Mouse (Mus musculus): Measurements from ENCODE around the gene Vmn1r51.
"Not testable (repeated sequence)": the region's sequence is repeated elsewhere in the genome, so short reads cannot be mapped to it uniquely, and the experiment has no call there.

The Vmn1r51 gene

GRCm38 (mm10) chr6:90122296-90122695 lies at the start of gene Vmn1r51:
TSS of gene Vmn1r51 (plus strand) at chr6:90122596.
- DNase-seq (ENCODE audit: low spot score in 2 of 2) = not testable (repeated sequence)

DNA sequence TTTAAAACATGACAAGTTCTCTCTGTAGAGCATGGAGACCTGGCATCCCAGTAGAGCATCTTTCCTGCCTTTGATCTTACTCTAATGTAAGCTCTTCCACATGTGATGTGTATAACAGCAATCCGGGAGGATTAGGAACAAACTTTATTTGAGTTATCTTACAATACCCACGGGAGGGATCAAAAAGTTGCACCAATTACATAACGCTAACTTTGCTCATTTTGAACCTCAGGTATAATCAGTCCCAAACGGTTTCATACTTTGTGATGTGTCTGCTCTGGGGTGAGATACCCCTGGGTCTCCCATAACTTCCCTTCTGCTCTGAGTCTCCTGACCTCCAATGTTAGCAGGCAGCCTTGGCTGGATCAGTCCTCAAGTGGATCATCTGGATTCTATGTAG lies 44.0 kb upstream of the Vmn1r51 start, which contains the start of gene Vmn1r49:
Gene Vmn1r49, minus strand, starts transcription at position 101 of the 400 bp plus-strand sequence.
- no peak for DNase-seq (ENCODE audit: low spot score in 2 of 2)

DNA sequence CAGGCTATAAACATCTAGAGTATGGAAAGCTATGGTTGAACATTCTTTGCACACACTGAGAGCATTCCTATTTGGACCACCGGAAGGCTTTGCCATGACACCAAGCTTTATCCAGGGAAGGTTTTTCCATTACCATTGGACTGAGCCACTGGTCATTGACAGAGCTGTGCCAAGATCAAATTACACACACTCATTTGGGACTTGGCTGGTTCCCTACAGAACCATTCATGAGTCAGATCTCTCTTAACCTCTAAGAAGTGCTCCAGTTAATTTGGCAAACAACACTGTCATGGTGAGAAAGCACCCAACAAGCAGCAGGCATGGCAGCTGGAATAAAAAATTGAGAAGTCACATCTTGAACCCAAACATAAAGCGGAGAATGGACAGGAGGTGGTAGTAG lies 21.8 kb upstream of the Vmn1r51 start:
- no peak for DNase-seq (ENCODE audit: low spot score in 2 of 2)

- DNase-seq (ENCODE audit: low spot score in 2 of 2) = no peak
Measured at GRCm38 (mm10) chr6:90101130-90101529, 21.3 kb upstream of the Vmn1r51 start, which contains the start of gene Vmn1r50. TSS of gene Vmn1r50 (plus strand) at chr6:90101430.

DNA sequence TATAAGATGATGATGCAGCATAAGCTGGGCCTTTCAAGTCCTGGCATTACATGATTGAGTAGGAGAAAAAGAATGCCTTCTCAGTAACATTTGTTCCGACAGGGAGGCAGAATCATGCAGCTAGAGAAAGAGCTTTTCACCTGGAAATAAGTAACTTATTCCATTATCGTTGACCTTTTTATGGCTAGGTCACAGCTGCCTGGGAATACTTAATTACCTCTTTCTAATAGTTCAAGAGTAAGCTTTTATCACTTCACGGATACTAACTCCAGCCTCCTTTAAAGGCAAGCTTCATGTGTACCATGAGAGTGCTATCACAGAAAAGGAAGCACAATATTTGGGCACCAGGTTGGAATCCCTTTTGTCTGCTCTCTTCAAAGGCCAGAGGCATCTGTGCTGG lies 37.7 kb downstream of the Vmn1r51 start:
- DNase-seq (ENCODE audit: low spot score in 2 of 2) = no peak

- no peak for DNase-seq (ENCODE audit: low spot score in 2 of 2)
Measured at GRCm38 (mm10) chr6:90174508-90174907, 52.1 kb downstream of the Vmn1r51 start, which contains the start of gene Vmn1r52. TSS of gene Vmn1r52 (plus strand) at chr6:90174808.
